Mouse (Mus musculus) 416B (cell line): ENCODE measurements around the gene Rasgrf2.
A peak's percentile ranks its signal among the peaks of the same experiment; 100 is the strongest.

Source experiments
- DNase-seq: peaks from one replicate; pipeline ENCODE4 v3.0.0; 2011; ENCODE audit warnings: low read depth

Gene Rasgrf2

GRCm38 (mm10) chr13:92041584-92042563 is 89.6 kb downstream of the Rasgrf2 start:
- DNase-seq = peak; percentile 12

GRCm38 (mm10) chr13:92030364-92031057 is 100.9 kb downstream of the Rasgrf2 start:
- no peak for DNase-seq

GRCm38 (mm10) chr13:92029666-92030065 is 101.8 kb downstream of the Rasgrf2 start:
- no peak for DNase-seq

GRCm38 (mm10) chr13:92027951-92028350 is 103.5 kb downstream of the Rasgrf2 start:
- DNase-seq = no peak

GRCm38 (mm10) chr13:92026651-92027050 is 104.8 kb downstream of the Rasgrf2 start:
- DNase-seq = no peak

- DNase-seq = no peak
Observed at GRCm38 (mm10) chr13:92025124-92025523, 106.3 kb downstream of the Rasgrf2 start.

GRCm38 (mm10) chr13:92022202-92022601 is 109.3 kb downstream of the Rasgrf2 start:
- DNase-seq = no peak

GRCm38 (mm10) chr13:91996929-91997328 is 134.5 kb downstream of the Rasgrf2 start:
- no peak for DNase-seq

- no peak for DNase-seq
Observed at GRCm38 (mm10) chr13:91991412-91991811, 140.0 kb downstream of the Rasgrf2 start.

GRCm38 (mm10) chr13:91990709-91991284 is 140.7 kb downstream of the Rasgrf2 start:
- DNase-seq = peak; percentile 1

GRCm38 (mm10) chr13:91988378-91988777 is 143.1 kb downstream of the Rasgrf2 start:
- no peak for DNase-seq

GRCm38 (mm10) chr13:91986958-91987357 is 144.5 kb downstream of the Rasgrf2 start:
- no peak for DNase-seq

- no peak for DNase-seq
Observed at GRCm38 (mm10) chr13:91985915-91986589, 145.4 kb downstream of the Rasgrf2 start.

GRCm38 (mm10) chr13:91985019-91985418 is 146.4 kb downstream of the Rasgrf2 start:
- no peak for DNase-seq

- DNase-seq = no peak
Observed at GRCm38 (mm10) chr13:91982080-91982479, 149.4 kb downstream of the Rasgrf2 start.

GRCm38 (mm10) chr13:91981414-91981813 is 150.0 kb downstream of the Rasgrf2 start:
- no peak for DNase-seq

- no peak for DNase-seq
Observed at GRCm38 (mm10) chr13:91976971-91977370, 154.5 kb downstream of the Rasgrf2 start.

- DNase-seq = no peak
Observed at GRCm38 (mm10) chr13:91976541-91976940, 154.9 kb downstream of the Rasgrf2 start.

- no peak for DNase-seq
Observed at GRCm38 (mm10) chr13:91974154-91974553, 157.3 kb downstream of the Rasgrf2 start.

GRCm38 (mm10) chr13:91971246-91971645 is 160.2 kb downstream of the Rasgrf2 start:
- no peak for DNase-seq

- no peak for DNase-seq
Observed at GRCm38 (mm10) chr13:91956474-91956873, 175.0 kb downstream of the Rasgrf2 start.

GRCm38 (mm10) chr13:91955646-91956045 is 175.8 kb downstream of the Rasgrf2 start:
- no peak for DNase-seq
